Mouse (Mus musculus) yolk sac, embryonic 10.5 days (tissue): ENCODE results near the gene Eno4.
"Not testable (repeated sequence)": the region's sequence is repeated elsewhere in the genome, so short reads cannot be mapped to it uniquely, and the experiment has no call there.

Experiments
- DNase-seq: peaks from one replicate; pipeline ENCODE4 v3.0.0-alpha.2; 2017; ENCODE audit warnings: low spot score

Eno4 gene

GRCm38 (mm10) chr19:58942841-58943828, at the start of gene Eno4, which contains the start of gene Hspa12a:
Gene Eno4 (plus strand): TSS chr19:58943425.
Gene Hspa12a (minus strand): TSS chr19:58943654.
- peak; percentile 95 for DNase-seq

- no peak for DNase-seq
Measured at GRCm38 (mm10) chr19:58896216-58896615, 47.0 kb upstream of the Eno4 start.

DNA sequence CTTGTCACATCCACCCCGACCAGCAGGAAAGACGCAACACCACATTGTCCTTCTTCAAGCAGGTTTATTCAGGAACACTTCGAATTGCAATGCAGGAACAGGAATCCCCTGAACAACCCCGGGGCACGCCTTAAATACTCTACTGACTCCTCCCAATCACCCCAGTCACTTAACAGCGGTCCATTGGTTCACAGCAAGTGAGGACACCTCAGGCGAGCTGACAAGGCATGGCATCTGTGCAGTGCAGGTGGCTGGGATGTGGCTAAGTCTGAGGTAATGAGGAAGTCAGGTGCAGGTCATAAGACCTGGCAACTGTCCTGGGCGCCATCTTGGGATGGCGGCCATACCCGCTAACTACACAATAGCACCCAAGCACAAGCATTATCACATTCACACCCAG, 42.8 kb upstream of the Eno4 start:
- not testable (repeated sequence) for DNase-seq

- no peak for DNase-seq
Measured at GRCm38 (mm10) chr19:58903079-58903898, 39.9 kb upstream of the Eno4 start.

DNA sequence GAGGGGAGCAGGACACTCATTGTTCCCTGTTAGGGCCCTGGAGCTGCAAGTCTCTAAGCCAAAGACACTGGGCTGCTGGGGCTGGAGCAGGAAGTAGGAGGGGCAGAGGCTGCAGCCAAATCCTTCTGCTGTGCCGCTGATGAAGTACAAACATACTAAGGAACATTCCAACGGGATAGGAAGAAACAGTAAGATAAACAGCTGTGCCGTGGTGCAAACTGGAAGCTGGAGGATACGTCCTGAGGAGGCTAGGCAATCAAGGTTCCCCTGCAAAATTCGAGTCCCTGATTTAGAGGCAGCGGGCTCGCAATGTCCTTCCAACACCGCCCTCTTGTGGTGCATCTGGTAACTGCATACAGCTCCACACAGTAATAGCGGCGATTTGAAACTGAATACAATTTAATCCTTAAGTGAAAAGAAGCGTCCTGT, 39.3 kb upstream of the Eno4 start:
- DNase-seq = peak; percentile 67

- no peak for DNase-seq
Measured at GRCm38 (mm10) chr19:58906685-58907084, 36.5 kb upstream of the Eno4 start.

DNA sequence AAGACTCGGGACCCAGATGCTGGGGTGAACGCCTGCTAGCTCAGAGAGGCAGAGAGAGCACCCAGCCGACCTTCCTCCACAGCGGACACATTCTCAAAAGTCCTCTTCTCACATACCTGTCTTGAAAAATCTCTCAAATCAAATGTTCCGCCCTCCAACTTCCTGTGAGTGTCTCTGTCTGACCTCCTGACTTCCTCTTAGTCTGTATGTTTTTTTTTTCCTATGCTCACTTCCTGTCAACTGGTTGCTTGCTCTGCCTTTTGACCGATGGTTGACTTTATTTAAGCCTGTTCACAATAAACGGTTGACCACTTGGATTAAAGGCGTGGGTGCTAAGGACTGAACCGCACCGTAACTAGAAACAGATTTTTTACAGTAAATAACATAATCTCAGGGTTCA, 35.2 kb upstream of the Eno4 start:
- no peak for DNase-seq

- peak; percentile 45 for DNase-seq
Measured at GRCm38 (mm10) chr19:58910941-58911368, 32.3 kb upstream of the Eno4 start.

GRCm38 (mm10) chr19:58911386-58911785, 31.8 kb upstream of the Eno4 start:
- peak; percentile 72 for DNase-seq

DNA sequence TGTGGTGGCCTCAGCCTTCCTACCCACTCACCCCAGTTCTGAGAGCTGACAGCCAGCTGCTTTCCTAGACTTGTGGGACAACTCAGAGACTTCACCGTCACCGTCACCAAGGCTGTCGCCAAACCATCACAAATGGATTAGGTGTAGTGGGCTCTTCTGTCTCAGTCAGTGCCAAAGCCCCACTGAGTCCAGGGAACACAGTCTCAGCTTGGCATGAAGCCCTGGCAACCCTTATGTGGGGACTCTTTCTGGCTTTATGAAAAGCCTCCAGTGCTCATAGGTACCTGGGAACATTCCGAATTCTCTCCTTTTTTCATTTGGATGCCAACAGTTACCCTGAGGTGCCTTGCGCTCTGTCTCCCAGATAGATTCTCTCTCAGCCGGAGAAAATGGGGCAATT, 29.9 kb upstream of the Eno4 start:
- DNase-seq = no peak

DNA sequence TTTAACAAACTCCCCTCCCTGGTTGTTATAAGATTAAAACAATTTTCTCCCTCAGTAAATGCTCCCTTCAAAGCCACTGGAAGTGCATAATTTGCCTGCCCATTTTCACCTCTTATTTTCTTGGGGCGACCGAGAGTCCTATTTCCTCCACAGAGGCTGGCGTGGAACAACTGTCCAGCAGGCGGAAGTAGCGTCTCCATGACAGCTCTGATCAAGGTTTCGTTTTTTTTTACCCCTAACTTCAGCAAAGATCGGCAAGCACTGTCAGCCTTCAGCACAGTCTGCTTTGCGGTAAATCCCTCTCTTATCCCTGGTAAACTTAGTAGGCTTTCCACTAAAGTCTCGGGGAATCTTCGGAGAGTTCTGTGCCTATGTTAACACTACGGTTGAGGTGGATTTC, 24.6 kb upstream of the Eno4 start:
- DNase-seq = no peak

- no peak for DNase-seq
Measured at GRCm38 (mm10) chr19:58919148-58919547, 24.1 kb upstream of the Eno4 start.

DNA sequence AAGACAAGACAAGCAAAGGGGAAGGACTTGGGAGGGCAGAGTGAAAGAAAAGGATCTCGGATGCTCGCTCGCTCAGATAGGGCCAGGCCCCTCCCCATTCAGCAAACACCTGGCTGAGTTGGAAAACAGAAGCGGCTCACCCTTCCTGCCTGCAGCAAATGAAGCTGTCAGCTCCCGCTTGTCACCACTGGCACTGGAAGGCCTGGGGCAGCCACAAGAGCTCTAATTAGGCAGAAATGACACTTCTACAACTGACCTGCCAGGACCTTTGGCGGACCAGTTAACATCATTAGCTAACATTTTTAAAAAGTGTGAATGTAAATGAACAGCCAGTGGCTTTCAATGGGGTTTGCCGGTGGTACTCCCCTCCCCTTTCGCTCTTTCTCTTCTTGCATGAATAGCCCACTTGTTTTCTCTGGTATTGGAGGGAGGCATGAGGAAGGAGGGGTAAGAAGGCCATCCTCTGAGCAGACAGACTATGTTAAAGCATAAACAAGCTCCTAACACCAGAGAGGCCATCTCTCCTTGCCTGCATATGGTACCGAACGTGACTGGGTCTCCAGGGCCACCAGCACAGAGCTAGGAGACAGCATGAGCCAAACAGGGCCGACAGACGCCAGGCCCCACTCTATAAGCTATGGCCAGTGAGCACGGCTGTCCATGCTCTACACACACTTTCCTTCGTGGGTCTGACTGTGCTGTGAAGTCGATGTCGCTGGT, 12.0 kb upstream of the Eno4 start:
- no peak for DNase-seq

- no peak for DNase-seq
Measured at GRCm38 (mm10) chr19:58933062-58933461, 10.2 kb upstream of the Eno4 start.

DNA sequence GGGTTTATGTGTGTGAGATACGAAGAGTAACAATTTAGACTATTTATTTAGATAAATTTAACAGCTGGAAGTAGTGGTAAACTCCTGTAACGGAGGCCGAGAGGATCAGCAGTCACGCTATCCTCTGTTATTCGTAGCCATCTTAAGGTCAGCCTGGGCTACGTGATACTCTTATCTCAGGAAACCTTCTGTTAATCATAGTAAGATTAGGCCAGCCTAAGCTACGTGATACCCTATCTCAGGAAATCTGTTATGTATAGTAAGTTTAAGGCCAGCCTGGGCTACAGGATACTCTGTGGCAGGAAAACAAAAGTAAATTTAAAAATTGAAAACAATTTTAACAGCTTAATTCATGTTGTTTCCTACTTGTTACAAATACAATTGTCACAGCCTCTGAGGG, 2.7 kb downstream of the Eno4 start:
- DNase-seq = no peak

DNA sequence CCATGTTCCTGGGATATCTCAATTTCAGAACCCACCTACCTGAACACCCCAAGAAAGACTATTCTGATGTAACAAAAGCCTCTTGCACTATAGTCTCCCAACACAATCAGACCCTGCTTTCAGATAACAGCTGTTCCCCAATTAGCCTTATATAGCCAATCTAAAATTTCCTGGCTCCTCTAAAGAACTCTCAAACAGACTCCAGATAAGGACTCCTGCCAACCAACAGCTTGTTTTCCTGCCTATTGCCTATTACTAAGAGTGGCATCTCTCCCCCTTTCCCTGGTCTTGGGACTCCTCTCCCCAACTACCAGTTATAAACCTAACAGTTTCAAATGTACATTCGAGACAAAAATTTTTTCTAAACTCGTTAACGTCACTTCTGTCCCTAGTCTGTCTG, 8.3 kb downstream of the Eno4 start:
- DNase-seq = no peak

- no peak for DNase-seq
Measured at GRCm38 (mm10) chr19:58952236-58952635, 9.0 kb downstream of the Eno4 start.

- no peak for DNase-seq
Measured at GRCm38 (mm10) chr19:58954779-58955178, 11.6 kb downstream of the Eno4 start.

DNA sequence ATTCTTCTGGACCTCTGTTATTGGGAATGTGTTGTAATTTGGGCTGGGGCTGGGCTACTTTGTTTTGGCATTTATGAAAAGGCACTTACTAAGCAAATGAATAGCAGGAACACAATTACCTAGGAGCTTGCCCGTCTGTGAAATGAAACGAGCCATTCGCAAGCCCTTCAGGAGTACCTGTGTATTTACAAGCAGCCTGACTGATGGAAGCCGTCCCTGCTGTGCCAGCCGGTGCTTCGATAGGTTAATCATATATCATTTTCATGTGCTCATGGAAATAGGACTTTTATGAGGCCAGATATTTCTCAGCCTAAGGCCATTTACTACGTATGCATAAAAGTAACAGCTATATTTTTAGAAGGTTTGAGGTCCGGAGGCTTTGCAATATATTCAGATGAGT, 19.8 kb downstream of the Eno4 start:
- no peak for DNase-seq

GRCm38 (mm10) chr19:58968731-58969506, 25.7 kb downstream of the Eno4 start:
- peak; percentile 22 for DNase-seq

DNA sequence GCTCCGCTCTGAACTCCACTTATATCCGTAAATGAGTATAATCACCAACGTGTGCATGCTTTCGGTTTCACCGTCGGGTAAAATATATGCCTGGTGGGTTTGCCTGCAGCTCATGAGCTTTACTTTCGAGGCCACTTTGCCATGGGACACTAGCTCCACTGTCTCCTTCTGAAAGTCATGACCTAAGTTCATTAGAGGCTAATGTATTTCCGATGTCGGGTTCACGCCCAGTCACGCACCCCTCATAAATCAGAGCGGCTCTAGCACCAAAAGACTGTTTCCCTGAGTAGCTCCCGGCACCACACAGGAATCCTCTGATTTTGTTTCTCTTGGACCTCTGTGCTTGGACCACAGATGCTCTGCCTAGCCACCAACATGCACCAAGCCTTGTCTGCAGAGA, 27.6 kb downstream of the Eno4 start:
- no peak for DNase-seq
